Mouse (Mus musculus) spleen, postnatal 36 days (tissue): Measurements from ENCODE around the gene Pan2.
"Not testable (repeated sequence)": the region's sequence is repeated elsewhere in the genome, so short reads cannot be mapped to it uniquely, and the experiment has no call there.

Experiments
- DNase-seq, 2 experiments: peaks; one replicate each; pipeline ENCODE4 v3.0.0; 2022; ENCODE audit warnings: low spot score in 2 of 2, mixed read lengths in 1 of 2

Pan2 gene

GRCm38 (mm10) chr10:128283604-128284579 is 19.2 kb upstream of the Pan2 start:
- peak; percentile 24 to 48 for DNase-seq

- DNase-seq: not testable (repeated sequence)
Observed at GRCm38 (mm10) chr10:128290594-128290993, 12.5 kb upstream of the Pan2 start.

- DNase-seq: no peak
Observed at GRCm38 (mm10) chr10:128296370-128297090, 6.6 kb upstream of the Pan2 start.

- no peak for DNase-seq
Observed at GRCm38 (mm10) chr10:128297221-128297620, 5.9 kb upstream of the Pan2 start.

DNA sequence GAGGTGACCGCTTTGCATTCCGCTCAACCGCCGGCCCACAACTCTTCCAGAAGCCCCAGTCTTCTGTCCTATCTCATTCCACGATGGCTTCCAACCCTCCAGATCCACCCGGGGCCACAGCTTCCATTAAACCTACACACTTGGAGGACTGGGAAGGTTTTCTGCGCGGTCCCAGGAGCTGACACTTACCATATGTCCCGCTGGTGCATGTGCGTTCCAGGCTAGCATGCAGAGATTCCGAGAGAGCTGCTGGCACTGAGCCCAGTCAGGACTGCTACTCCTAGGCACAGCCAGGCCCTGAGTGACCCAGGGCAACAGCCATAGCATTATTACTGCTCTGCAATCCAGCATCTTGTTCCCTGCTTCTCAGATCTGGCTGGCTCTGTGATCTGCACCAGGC is 5.5 kb upstream of the Pan2 start:
- DNase-seq: no peak

GRCm38 (mm10) chr10:128298243-128298642 is 4.9 kb upstream of the Pan2 start:
- no peak for DNase-seq

GRCm38 (mm10) chr10:128298702-128299171 is 4.4 kb upstream of the Pan2 start, which contains the start of gene Il23a:
Il23a (minus strand) TSS chr10:128298752.
- no peak for DNase-seq

DNA sequence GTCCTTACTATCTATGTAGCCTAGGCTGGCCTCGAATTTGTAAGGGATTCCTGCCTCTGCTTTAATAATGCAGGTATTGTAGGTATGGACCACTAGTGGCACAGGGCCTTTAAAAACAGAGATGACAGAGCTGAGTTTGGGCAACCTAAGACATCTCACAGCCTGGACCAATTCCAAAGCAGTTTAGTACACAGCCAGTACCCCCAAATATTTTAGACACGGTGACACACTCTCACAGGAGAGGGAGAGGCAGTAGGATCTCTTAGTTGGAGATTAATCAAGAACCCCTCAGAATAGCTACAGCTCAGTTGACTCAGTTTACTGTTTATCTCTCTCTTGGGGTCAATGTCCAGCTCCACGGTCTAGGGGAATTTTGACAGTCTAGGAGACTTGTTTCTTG is 778 bp upstream of the Pan2 start:
- DNase-seq: no peak

GRCm38 (mm10) chr10:128302785-128303125 is 380 bp upstream of the Pan2 start:
- DNase-seq: no peak

DNA sequence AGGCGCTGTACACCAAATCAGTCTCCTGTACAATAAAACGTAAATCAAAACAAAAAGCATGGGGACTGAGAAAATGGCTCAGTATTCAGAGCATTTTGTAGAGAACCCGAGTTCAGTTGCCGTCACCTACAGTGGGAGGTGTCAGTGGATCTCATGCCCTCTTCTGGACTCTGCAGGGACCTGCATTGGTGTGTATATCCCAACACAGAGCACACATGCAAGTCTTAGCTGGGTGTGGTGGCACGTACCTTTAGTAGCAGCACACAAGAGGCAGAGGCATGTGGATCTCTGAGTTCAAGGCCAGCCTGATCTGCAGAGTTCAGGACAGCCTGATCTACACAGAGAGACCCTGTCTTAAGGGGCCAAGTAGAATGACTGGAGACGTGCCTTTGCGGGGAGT is 6.5 kb downstream of the Pan2 start:
- no peak for DNase-seq

DNA sequence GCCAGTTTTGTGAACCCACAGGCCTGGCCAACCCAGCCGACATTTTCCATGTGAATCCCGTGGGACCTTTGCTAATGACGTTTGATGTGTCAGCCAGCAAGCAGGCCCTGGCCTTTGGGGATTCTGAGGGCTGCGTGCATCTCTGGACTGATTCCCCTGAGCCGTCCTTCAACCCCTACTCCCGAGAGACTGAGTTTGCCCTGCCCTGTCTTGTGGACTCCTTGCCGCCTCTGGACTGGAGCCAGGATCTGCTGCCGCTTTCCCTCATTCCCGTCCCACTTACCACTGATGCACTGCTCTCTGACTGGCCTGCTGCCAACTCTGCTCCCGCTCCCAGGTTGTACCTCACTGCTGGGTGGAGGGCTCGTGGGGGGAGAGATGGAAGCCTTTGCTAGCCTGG is 7.0 kb downstream of the Pan2 start:
- DNase-seq: no peak

GRCm38 (mm10) chr10:128310902-128311301 is 7.8 kb downstream of the Pan2 start:
- no peak for DNase-seq

GRCm38 (mm10) chr10:128315578-128315977 is 12.4 kb downstream of the Pan2 start:
- DNase-seq: no peak

DNA sequence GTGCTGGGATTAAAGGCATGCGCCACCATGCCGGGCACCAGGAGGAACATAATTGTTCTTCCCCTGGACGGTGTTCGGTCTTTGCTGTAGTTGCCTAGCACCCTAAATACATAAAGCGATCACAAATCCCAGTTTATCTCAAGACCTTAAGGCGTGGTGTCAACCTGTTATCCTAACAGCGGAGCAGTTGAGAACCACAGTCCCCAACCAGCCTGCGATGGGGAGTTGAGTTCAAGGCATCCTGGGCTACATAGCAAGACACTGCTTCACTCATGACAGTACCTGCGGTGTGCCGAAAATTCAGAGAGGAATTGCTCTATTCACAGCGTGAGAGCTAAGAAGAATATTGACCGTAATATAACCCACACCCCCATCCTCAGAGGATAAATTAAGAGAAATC is 18.5 kb downstream of the Pan2 start:
- DNase-seq: no peak

DNA sequence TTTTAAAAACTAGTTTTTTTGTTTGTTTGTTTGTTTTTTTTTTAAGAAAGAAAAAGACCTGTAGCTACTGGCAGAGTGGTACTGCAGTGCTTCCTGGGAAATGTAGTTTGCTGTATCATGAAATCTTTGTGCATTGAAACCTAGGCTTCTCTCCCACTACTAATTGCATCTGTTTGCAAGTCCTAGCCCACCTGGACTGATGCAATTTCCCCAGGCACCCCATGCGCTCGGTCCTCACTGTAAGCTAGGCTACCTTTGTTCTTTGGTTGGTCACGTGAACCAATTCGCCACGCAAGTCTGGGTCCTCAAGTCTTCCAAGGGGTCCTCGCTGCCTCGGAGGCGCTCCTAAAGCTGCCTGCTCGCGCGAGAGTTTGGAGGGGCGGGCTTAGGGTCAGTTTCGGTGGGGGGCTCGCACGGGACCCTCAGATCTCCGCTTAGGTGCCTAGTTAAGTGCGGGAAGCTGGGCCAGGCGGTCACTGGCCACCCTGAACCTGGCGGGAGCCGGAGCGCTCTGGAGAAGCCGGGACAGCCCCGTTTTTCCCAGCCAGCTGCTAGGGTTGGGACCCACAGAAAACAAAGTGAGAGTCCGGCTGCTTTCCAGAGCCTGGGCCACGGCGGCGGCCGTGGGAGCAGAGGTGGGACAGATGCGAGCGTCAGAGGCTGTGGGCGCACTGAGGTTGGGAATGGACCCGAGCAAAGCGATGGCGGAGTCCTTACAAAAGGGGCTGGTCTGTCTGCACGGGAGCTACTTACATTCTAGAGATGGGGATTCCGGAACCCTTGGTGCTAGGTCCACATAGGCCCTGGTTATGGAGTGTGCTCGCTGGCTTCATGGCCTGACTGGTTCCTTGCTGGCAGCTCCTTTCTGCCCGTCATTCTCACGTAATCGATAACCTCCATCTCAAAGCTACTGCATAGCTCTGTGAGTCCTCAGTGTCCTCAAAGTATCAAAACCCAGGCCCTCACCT is 19.3 kb downstream of the Pan2 start, which contains the start of gene Cnpy2:
Cnpy2 (plus strand) TSS at position 319 of the 968 bp plus-strand sequence.
- DNase-seq: peak; percentile 73 to 79

- DNase-seq: no peak
Observed at GRCm38 (mm10) chr10:128323516-128323915, 20.4 kb downstream of the Pan2 start.

GRCm38 (mm10) chr10:128326825-128327224 is 23.7 kb downstream of the Pan2 start:
- no peak for DNase-seq

GRCm38 (mm10) chr10:128327610-128328009 is 24.5 kb downstream of the Pan2 start:
- no peak for DNase-seq

DNA sequence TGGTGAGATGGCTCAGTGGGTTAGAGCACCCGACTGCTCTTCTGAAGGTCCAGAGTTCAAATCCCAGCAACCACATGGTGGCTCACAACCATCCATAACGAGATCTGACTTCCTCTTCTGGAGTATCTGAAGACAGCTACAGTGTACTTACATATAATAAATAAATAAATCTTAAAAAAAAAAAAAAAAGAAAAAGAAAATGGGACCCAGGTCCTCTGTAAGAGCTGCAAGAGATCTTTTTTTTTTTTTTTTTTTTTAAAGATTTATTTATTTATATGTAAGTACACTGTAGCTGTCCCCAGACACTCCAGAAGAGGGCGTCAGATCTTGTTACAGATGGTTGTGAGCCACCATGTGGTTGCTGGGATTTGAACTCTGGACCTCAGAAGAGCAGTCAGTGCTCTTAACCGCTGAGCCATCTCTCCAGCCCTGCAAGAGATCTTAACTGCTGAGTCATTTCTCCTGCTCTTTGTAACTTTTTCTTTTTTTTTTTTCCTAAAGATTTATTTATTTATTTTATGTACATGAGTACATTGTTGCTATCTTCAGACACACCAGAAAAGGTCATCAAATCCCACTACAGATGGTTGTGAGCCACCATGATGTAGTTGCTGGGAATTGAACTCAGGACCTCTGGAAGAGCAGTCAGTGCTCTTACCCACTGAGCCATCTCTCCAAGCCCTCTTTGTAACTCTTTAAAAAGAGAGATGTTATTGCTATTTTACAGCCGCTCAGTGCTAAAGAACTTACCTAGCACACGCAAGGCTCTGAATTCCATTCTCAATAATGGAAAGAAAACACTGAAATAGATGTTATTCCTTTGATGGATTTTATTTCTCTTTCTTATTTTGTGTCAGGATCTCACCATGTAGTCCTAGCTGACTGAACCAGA is 29.5 kb downstream of the Pan2 start:
- not testable (repeated sequence) for DNase-seq

GRCm38 (mm10) chr10:128335582-128335981 is 32.4 kb downstream of the Pan2 start:
- DNase-seq: peak; percentile 74 to 85
